Mouse (Mus musculus) spleen, postnatal 36 days (tissue): Measurements from ENCODE around the gene Ssr1.

Source experiments
- DNase-seq, 2 experiments: peaks; one replicate each; pipeline ENCODE4 v3.0.0; 2022; ENCODE audit warnings: low spot score in 2 of 2, mixed read lengths in 1 of 2

The Ssr1 gene

DNA sequence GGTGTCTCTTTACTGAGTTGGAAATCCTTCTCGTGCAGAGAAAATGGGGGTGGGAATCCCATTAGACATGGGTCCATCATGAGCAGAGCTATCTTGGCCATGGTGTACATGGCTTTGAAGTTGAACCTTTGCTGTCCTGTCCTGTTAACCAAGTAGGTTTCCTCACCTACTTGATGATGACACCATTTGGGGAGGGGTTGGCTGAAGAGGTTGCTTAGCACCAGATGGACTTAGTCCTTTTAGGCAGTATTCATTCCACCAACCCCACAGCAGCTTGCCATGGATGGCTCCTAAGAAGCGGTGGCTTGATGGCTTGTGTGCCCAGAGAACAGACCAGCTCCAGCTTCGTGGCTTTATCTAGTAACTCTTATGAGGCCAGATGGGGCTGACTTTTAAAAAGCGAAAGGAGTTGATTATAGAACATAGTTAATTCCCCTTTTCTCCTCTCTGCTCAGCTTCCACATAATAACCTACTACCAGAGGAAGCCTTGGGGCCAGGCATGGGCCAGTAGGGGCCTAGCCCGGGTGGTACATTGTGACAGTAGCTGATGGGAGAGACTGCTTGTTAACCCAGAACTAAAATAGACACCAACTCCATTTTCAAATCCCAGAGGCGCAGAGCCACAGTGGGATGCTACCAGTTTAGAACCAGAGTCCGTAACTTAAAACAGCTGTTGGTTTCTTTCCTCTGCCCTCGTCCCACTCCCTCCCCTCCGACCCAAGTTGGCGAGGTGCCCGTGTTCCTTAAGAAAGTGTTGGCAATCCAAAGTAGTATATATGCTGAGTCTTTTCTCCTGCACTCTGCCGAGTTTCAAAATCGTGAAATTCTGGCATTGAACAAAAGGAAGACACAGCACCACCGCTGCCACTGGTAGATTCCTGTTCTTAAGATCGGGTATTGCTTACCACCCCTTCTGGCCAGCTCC, 75.4 kb downstream of the Ssr1 start:
- no peak for DNase-seq
